Mouse (Mus musculus): ENCODE measurements around the gene Lrrc75b. TPM values are rescaled to one million over a fixed set of nuclear protein-coding genes. Genes with fewer than 3 reads are reported as not detected.
"Not testable (repeated sequence)": the region's sequence is repeated elsewhere in the genome, so short reads cannot be mapped to it uniquely, and the experiment has no call there.

Gene Lrrc75b
- polyA plus RNA-seq, 1 experiment from 2014 or later = 2.7 TPM

DNA sequence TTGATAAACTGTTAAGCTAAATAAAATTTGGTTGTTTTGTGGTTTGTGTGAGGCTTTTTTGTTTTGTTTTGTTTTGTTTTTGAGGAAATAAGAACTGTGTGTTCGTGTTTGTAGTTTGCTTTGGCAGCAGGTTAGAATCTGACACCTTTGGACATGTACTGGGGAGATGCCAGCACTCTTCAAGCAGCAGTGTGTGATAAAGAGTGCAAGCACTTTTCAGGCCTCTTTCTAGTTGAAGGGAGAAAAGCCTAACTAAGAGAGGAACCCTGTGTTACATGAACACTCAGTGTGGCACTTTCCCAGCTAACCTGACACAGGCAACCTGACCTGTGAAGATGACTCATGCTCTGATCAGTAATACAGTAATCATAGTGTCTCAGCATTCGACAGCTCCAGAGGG is 24.7 kb downstream of the Lrrc75b start:
- no peak overlapping the region for H3K4me3 ChIP-seq (ENCODE audit: control insufficient read depth in 1 of 2, insufficient read depth in 1 of 2, low read depth in 1 of 2, low read length in 2 of 2)
- no peak for ATAC-seq (ENCODE audit: insufficient number of reproducible peaks, insufficient read depth, low FRiP score, low read depth)
- no peaks in the 10 kb centered on the region for H3K27me3 ChIP-seq (ENCODE audit: control insufficient read depth, insufficient read depth, low read length)
- H3K9ac ChIP-seq (ENCODE audit: low read length) = no peak overlapping the region
- H3K4me1 ChIP-seq (ENCODE audit: control insufficient read depth in 2 of 2, insufficient read depth in 2 of 2, low read length in 2 of 2) = peaks cover 5 to 19% of the 10 kb centered on the region in 2 experiments
- WGBS = 59% methylated on average over 2 of the region's 2 CpGs
- H3K27ac ChIP-seq (replicated peaks in 1 of 2; ENCODE audit: control insufficient read depth in 1 of 2, insufficient read depth in 1 of 2, low read depth in 2 of 2, low read length in 2 of 2) = peak overlapping the region; percentile 25 to 53; a peak in 3 of 4 replicates
- peaks cover 44% of the 10 kb centered on the region for H3K36me3 ChIP-seq (ENCODE audit: control insufficient read depth, insufficient read depth, low read length)
- 0 out of 2 replicates have a peak, but pooled peaks cover 5% of the 10 kb centered on the region for H3K9me3 ChIP-seq (ENCODE audit: control insufficient read depth, low read length)
- H3K4me2 ChIP-seq (ENCODE audit: low read length) = no peak overlapping the region

DNA sequence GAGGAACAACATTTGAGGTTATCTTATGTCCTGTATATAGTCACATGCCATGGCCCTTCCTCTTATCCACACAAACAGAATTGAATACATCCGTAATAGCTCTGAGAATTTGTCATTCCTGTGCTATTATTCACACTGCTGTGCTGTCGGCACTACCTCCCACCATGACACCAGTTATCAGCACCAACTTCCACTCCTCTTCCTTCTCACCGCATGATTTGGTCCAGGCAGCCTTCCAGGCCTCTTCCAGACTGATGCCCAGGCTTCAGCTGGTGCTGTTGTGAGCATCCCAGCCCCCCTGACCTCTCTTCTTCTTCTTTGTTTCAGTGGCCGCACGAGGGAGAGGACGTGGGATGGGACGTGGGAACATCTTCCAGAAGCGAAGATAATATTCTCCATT is 25.2 kb downstream of the Lrrc75b start:
- Histone ChIP-seq H3K4me1 (ENCODE audit: control insufficient read depth in 2 of 2, insufficient read depth in 2 of 2, low read length in 2 of 2) (peaks cover 5 to 19% of the 10 kb centered on the region in 2 experiments), H3K9ac (ENCODE audit: low read length) (no peak overlapping the region), H3K4me2 (ENCODE audit: low read length) (no peak overlapping the region), H3K27me3 (ENCODE audit: control insufficient read depth, insufficient read depth, low read length) (no peaks in the 10 kb centered on the region), H3K9me3 (ENCODE audit: control insufficient read depth, low read length) (0 out of 2 replicates have a peak, but pooled peaks cover 5% of the 10 kb centered on the region), H3K27ac (replicated peaks in 1 of 2; ENCODE audit: control insufficient read depth in 1 of 2, insufficient read depth in 1 of 2, low read depth in 2 of 2, low read length in 2 of 2) (peak overlapping the region in 1 of 2 experiments; percentile 4; a peak in 1 of 4 replicates), H3K36me3 (ENCODE audit: control insufficient read depth, insufficient read depth, low read length) (peaks cover 46% of the 10 kb centered on the region), H3K4me3 (ENCODE audit: control insufficient read depth in 1 of 2, insufficient read depth in 1 of 2, low read depth in 1 of 2, low read length in 2 of 2) (no peak overlapping the region)
- 44% methylated on average over 8 of the region's 8 CpGs for WGBS
- ATAC-seq (ENCODE audit: insufficient number of reproducible peaks, insufficient read depth, low FRiP score, low read depth) = peak; percentile 48; the same call in 1 of the 2 replicates

DNA sequence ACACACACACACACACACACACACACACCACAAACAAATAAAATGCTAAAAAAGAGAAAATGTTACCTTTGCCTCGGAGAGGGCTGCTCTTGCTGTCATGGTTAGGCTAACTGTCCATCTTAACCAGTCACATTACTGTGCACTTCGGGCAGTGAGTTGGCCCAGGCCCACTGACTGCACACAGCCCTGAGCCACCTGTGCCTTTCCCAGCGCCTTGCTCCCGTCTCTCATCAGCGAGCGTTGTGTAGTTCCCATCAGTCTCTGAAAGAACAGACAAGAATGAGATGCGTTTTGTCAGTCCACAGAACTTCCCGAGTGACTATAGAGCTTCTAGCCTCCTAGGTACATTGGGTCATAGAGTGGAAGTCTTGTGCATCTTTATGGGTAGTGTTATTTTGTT is 25.9 kb downstream of the Lrrc75b start:
- peaks cover 52% of the 10 kb centered on the region for H3K36me3 ChIP-seq (ENCODE audit: control insufficient read depth, insufficient read depth, low read length)
- H3K27me3 ChIP-seq (ENCODE audit: control insufficient read depth, insufficient read depth, low read length) = no peaks in the 10 kb centered on the region
- no peak overlapping the region for H3K9ac ChIP-seq (ENCODE audit: low read length)
- H3K4me2 ChIP-seq (ENCODE audit: low read length) = no peak overlapping the region
- WGBS = 90% methylated on average over 8 of the region's 8 CpGs
- H3K4me1 ChIP-seq (ENCODE audit: control insufficient read depth in 2 of 2, insufficient read depth in 2 of 2, low read length in 2 of 2) = peaks cover 5 to 19% of the 10 kb centered on the region in 2 experiments
- no peak overlapping the region for H3K4me3 ChIP-seq (ENCODE audit: control insufficient read depth in 1 of 2, insufficient read depth in 1 of 2, low read depth in 1 of 2, low read length in 2 of 2)
- no peak for ATAC-seq (ENCODE audit: insufficient number of reproducible peaks, insufficient read depth, low FRiP score, low read depth)
- H3K27ac ChIP-seq (replicated peaks in 1 of 2; ENCODE audit: control insufficient read depth in 1 of 2, insufficient read depth in 1 of 2, low read depth in 2 of 2, low read length in 2 of 2) = peak overlapping the region in 1 of 2 experiments; percentile 4; a peak in 1 of 4 replicates
- 0 out of 2 replicates have a peak, but pooled peaks cover 5% of the 10 kb centered on the region for H3K9me3 ChIP-seq (ENCODE audit: control insufficient read depth, low read length)

DNA sequence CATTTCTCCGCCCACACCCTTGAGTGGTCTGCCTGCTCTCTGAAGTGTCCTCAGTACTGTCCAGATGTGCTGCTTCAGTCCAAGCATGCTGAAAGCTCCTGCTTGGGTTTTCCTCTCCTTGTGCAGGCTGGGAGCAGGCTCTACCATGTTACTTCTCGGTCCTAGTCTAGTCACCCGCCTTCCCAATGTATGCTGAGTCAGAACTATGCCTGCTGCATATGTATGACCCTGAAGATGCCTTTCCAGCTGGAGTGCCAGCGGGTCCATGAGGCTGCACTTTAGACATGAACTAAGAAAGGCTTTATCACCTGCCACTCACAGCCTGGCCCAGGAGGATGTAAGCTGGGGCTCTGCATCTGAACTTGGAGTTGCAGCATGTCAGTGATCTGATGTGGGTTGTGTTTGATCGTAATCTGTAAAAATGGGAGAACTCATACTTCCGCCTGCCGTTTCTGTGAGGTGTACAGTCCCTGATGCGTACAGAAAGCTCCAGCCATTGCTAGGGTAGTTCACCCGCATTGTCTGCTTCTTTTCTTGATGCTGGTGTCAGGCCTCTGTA is 28.5 kb downstream of the Lrrc75b start:
- WGBS = 90% methylated on average over 9 of the region's 9 CpGs
- Histone ChIP-seq H3K4me3 (ENCODE audit: control insufficient read depth in 1 of 2, insufficient read depth in 1 of 2, low read depth in 1 of 2, low read length in 2 of 2) (no peak overlapping the region), H3K4me2 (ENCODE audit: low read length) (no peak overlapping the region), H3K9me3 (ENCODE audit: control insufficient read depth, low read length) (no peaks in the 10 kb centered on the region), H3K4me1 (ENCODE audit: control insufficient read depth in 2 of 2, insufficient read depth in 2 of 2, low read length in 2 of 2) (peaks cover 5 to 19% of the 10 kb centered on the region in 2 experiments), H3K27me3 (ENCODE audit: control insufficient read depth, insufficient read depth, low read length) (no peaks in the 10 kb centered on the region), H3K27ac (replicated peaks in 1 of 2; ENCODE audit: control insufficient read depth in 1 of 2, insufficient read depth in 1 of 2, low read depth in 2 of 2, low read length in 2 of 2) (no peak overlapping the region), H3K9ac (ENCODE audit: low read length) (no peak overlapping the region), H3K36me3 (ENCODE audit: control insufficient read depth, insufficient read depth, low read length) (peaks cover 68% of the 10 kb centered on the region)
- no peak for ATAC-seq (ENCODE audit: insufficient number of reproducible peaks, insufficient read depth, low FRiP score, low read depth)

- no peak overlapping the region for H3K27ac ChIP-seq (replicated peaks in 1 of 2; ENCODE audit: control insufficient read depth in 1 of 2, insufficient read depth in 1 of 2, low read depth in 2 of 2, low read length in 2 of 2)
- H3K4me1 ChIP-seq (ENCODE audit: control insufficient read depth in 2 of 2, insufficient read depth in 2 of 2, low read length in 2 of 2) = peaks cover 5 to 11% of the 10 kb centered on the region in 2 experiments
- H3K9ac ChIP-seq (ENCODE audit: low read length) = no peak overlapping the region
- no peaks in the 10 kb centered on the region for H3K27me3 ChIP-seq (ENCODE audit: control insufficient read depth, insufficient read depth, low read length)
- no peak overlapping the region for H3K4me2 ChIP-seq (ENCODE audit: low read length)
- H3K9me3 ChIP-seq (ENCODE audit: control insufficient read depth, low read length) = no peaks in the 10 kb centered on the region
- peaks cover 67% of the 10 kb centered on the region for H3K36me3 ChIP-seq (ENCODE audit: control insufficient read depth, insufficient read depth, low read length)
- 87% methylated on average over 2 of the region's 2 CpGs for WGBS
- ATAC-seq (ENCODE audit: insufficient number of reproducible peaks, insufficient read depth, low FRiP score, low read depth) = no peak
- H3K4me3 ChIP-seq (ENCODE audit: control insufficient read depth in 1 of 2, insufficient read depth in 1 of 2, low read depth in 1 of 2, low read length in 2 of 2) = no peak overlapping the region
These were observed 29.8 kb downstream of the Lrrc75b start for GRCm38 (mm10) chr10:75530322-75530721.

DNA sequence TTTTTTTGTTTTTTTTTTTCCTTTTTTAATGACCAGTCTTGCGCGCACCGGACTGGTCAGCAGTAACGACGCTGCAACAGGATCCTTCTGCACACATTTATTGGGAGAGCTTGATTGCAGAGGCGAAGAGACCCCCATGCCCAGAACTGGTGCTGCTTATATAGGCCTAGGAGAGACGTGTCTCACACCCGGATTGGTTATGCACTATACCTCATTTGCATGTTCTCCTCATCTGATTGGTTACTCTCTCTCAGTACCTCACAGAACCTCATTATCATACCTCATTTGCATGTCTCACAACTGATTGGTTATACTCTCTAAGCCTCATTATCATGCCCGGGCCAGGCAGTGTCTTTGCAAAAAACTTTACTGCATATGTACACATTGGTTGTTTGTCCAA is 34.7 kb downstream of the Lrrc75b start:
- H3K9me3 ChIP-seq (ENCODE audit: control insufficient read depth, low read length); H3K4me1 ChIP-seq (ENCODE audit: control insufficient read depth in 2 of 2, insufficient read depth in 2 of 2, low read length in 2 of 2); H3K27ac ChIP-seq (replicated peaks in 1 of 2; ENCODE audit: control insufficient read depth in 1 of 2, insufficient read depth in 1 of 2, low read depth in 2 of 2, low read length in 2 of 2); ATAC-seq (ENCODE audit: insufficient number of reproducible peaks, insufficient read depth, low FRiP score, low read depth); H3K9ac ChIP-seq (ENCODE audit: low read length); H3K27me3 ChIP-seq (ENCODE audit: control insufficient read depth, insufficient read depth, low read length); H3K4me3 ChIP-seq (ENCODE audit: control insufficient read depth in 1 of 2, insufficient read depth in 1 of 2, low read depth in 1 of 2, low read length in 2 of 2); H3K4me2 ChIP-seq (ENCODE audit: low read length): not testable (repeated sequence)
- H3K36me3 ChIP-seq (ENCODE audit: control insufficient read depth, insufficient read depth, low read length) = peaks cover 75% of the 10 kb centered on the region
- WGBS = 98% methylated on average over 9 of the region's 9 CpGs

DNA sequence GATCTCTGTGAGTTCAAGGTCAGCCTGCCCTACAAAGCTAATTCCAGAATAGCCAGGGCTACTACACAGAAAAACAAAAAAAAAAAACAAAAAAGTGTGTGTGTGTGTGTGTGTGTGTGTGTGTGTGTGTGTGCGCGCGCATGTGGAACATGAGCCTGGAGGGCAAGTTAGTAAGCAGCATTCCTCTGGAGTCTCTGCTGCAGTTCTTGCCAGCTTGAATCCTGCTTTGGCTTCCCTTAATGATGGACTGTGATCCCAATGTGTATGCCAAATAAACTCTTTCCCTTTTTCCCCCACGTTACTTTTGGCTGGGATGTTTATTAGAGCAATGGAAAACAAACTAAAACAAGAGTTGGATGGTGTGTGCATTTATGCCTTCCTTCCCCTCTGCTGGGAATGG is 38.5 kb downstream of the Lrrc75b start:
- Histone ChIP-seq H3K9me3 (ENCODE audit: control insufficient read depth, low read length) (no peaks in the 10 kb centered on the region), H3K27ac (replicated peaks in 1 of 2; ENCODE audit: control insufficient read depth in 1 of 2, insufficient read depth in 1 of 2, low read depth in 2 of 2, low read length in 2 of 2) (no peak overlapping the region), H3K36me3 (ENCODE audit: control insufficient read depth, insufficient read depth, low read length) (peaks cover 64% of the 10 kb centered on the region), H3K4me2 (ENCODE audit: low read length) (no peak overlapping the region), H3K9ac (ENCODE audit: low read length) (no peak overlapping the region), H3K27me3 (ENCODE audit: control insufficient read depth, insufficient read depth, low read length) (no peaks in the 10 kb centered on the region), H3K4me1 (ENCODE audit: control insufficient read depth in 2 of 2, insufficient read depth in 2 of 2, low read length in 2 of 2) (peaks cover 2 to 17% of the 10 kb centered on the region in 2 experiments; a peak in 3 of 4 replicates), H3K4me3 (ENCODE audit: control insufficient read depth in 1 of 2, insufficient read depth in 1 of 2, low read depth in 1 of 2, low read length in 2 of 2) (no peak overlapping the region)
- WGBS = 97% methylated on average over 4 of the region's 4 CpGs
- no peak for ATAC-seq (ENCODE audit: insufficient number of reproducible peaks, insufficient read depth, low FRiP score, low read depth)

DNA sequence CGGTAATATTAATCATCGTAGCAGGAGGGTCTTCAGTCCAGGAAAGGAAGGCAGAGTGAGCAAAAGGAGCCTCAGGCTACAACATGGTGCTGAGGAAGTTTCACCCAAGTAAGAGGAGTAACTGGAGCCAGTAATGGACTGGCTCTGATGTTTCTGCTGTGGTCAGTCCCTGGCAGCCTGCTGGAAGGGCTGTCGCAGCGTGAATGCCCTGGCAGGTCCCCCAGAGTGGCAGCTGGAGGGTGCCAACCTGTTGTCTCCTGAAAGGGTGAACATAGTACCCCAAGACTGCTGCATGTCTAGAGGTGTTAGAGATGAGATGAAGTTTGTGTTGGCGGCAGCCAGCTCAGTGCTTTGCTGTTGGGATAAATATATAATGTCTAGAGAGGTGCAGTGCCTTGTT is 39.5 kb downstream of the Lrrc75b start:
- Histone ChIP-seq H3K4me3 (ENCODE audit: control insufficient read depth in 1 of 2, insufficient read depth in 1 of 2, low read depth in 1 of 2, low read length in 2 of 2) (no peak overlapping the region), H3K4me1 (ENCODE audit: control insufficient read depth in 2 of 2, insufficient read depth in 2 of 2, low read length in 2 of 2) (peaks cover 4 to 26% of the 10 kb centered on the region in 2 experiments; a peak in 3 of 4 replicates), H3K9me3 (ENCODE audit: control insufficient read depth, low read length) (no peaks in the 10 kb centered on the region), H3K4me2 (ENCODE audit: low read length) (no peak overlapping the region), H3K9ac (ENCODE audit: low read length) (no peak overlapping the region), H3K27me3 (ENCODE audit: control insufficient read depth, insufficient read depth, low read length) (no peaks in the 10 kb centered on the region), H3K36me3 (ENCODE audit: control insufficient read depth, insufficient read depth, low read length) (peaks cover 57% of the 10 kb centered on the region), H3K27ac (replicated peaks in 1 of 2; ENCODE audit: control insufficient read depth in 1 of 2, insufficient read depth in 1 of 2, low read depth in 2 of 2, low read length in 2 of 2) (no peak overlapping the region)
- WGBS = 93% methylated on average over 5 of the region's 5 CpGs
- no peak for ATAC-seq (ENCODE audit: insufficient number of reproducible peaks, insufficient read depth, low FRiP score, low read depth)

Data from heart, embryonic 14.5 days (tissue).